Mouse (Mus musculus): ENCODE measurements around the gene Slc17a2. TPM values are rescaled to one million over a fixed set of nuclear protein-coding genes. Genes with fewer than 3 reads are reported as not detected.

Gene Slc17a2
- polyA plus RNA-seq, 1 experiment from 2014 or later = not detected

GRCm38 (mm10) chr13:23820179-23820940, 13.6 kb downstream of the Slc17a2 start:
- Histone ChIP-seq H3K4me1 (no peaks in the 10 kb centered on the region), H3K4me3 (no peak overlapping the region), H3K36me3 (no peaks in the 10 kb centered on the region), H3K9me3 (no peaks in the 10 kb centered on the region), H3K9ac (no peak overlapping the region), H3K27ac (no peak overlapping the region), H3K27me3 (no peaks in the 10 kb centered on the region), H3K4me2 (no peak overlapping the region)
- no peak for ATAC-seq (ENCODE audit: insufficient number of reproducible peaks, low FRiP score, low TSS enrichment, low read depth)
- 66% methylated on average over 4 of the region's 4 CpGs for WGBS

GRCm38 (mm10) chr13:23822213-23822612, 15.4 kb downstream of the Slc17a2 start:
- Histone ChIP-seq H3K9me3 (no peaks in the 10 kb centered on the region), H3K36me3 (no peaks in the 10 kb centered on the region), H3K9ac (no peak overlapping the region), H3K27ac (no peak overlapping the region), H3K4me3 (no peak overlapping the region), H3K4me2 (no peak overlapping the region), H3K4me1 (no peaks in the 10 kb centered on the region), H3K27me3 (no peaks in the 10 kb centered on the region)
- 79% methylated on average over 3 of the region's 3 CpGs for WGBS
- ATAC-seq (ENCODE audit: insufficient number of reproducible peaks, low FRiP score, low TSS enrichment, low read depth) = no peak

GRCm38 (mm10) chr13:23826606-23827005, 19.8 kb downstream of the Slc17a2 start:
- Histone ChIP-seq H3K4me2 (no peak overlapping the region), H3K4me3 (no peak overlapping the region), H3K27ac (no peak overlapping the region), H3K4me1 (no peaks in the 10 kb centered on the region), H3K27me3 (no peaks in the 10 kb centered on the region), H3K9me3 (no peaks in the 10 kb centered on the region), H3K9ac (no peak overlapping the region), H3K36me3 (no peaks in the 10 kb centered on the region)
- WGBS = 65% methylated on average over 3 of the region's 3 CpGs
- ATAC-seq (ENCODE audit: insufficient number of reproducible peaks, low FRiP score, low TSS enrichment, low read depth) = no peak

- 12% methylated on average over 6 of the region's 6 CpGs for WGBS
- Histone ChIP-seq H3K4me3 (no peak overlapping the region), H3K27me3 (no peaks in the 10 kb centered on the region), H3K9me3 (no peaks in the 10 kb centered on the region), H3K4me1 (no peaks in the 10 kb centered on the region), H3K36me3 (no peaks in the 10 kb centered on the region), H3K9ac (no peak overlapping the region), H3K4me2 (no peak overlapping the region), H3K27ac (no peak overlapping the region)
- ATAC-seq (ENCODE audit: insufficient number of reproducible peaks, low FRiP score, low TSS enrichment, low read depth) = no peak
Observed at GRCm38 (mm10) chr13:23833053-23833452, 26.3 kb downstream of the Slc17a2 start.

GRCm38 (mm10) chr13:23834836-23835235, 28.0 kb downstream of the Slc17a2 start:
- 73% methylated on average over 5 of the region's 5 CpGs for WGBS
- Histone ChIP-seq H3K27ac (no peak overlapping the region), H3K36me3 (no peaks in the 10 kb centered on the region), H3K4me1 (no peaks in the 10 kb centered on the region), H3K27me3 (no peaks in the 10 kb centered on the region), H3K9ac (no peak overlapping the region), H3K4me2 (no peak overlapping the region), H3K9me3 (no peaks in the 10 kb centered on the region), H3K4me3 (no peak overlapping the region)
- no peak for ATAC-seq (ENCODE audit: insufficient number of reproducible peaks, low FRiP score, low TSS enrichment, low read depth)

- Histone ChIP-seq H3K4me2 (no peak overlapping the region), H3K9ac (no peak overlapping the region), H3K27me3 (no peaks in the 10 kb centered on the region), H3K27ac (no peak overlapping the region), H3K4me3 (no peak overlapping the region), H3K9me3 (no peaks in the 10 kb centered on the region), H3K36me3 (no peaks in the 10 kb centered on the region), H3K4me1 (no peaks in the 10 kb centered on the region)
- no peak for ATAC-seq (ENCODE audit: insufficient number of reproducible peaks, low FRiP score, low TSS enrichment, low read depth)
- WGBS = 95% methylated on average over 5 of the region's 5 CpGs
Observed at GRCm38 (mm10) chr13:23836630-23837029, 29.8 kb downstream of the Slc17a2 start.

GRCm38 (mm10) chr13:23839308-23839707, 32.5 kb downstream of the Slc17a2 start, which contains the start of gene Slc17a3:
Slc17a3 (plus strand) TSS chr13:23839434.
- Histone ChIP-seq H3K4me1 (0 out of 2 replicates have a peak, but pooled peaks cover 3% of the 10 kb centered on the region), H3K27ac (no peak within 1 kb of the TSS), H3K4me3 (no peak within 1 kb of the TSS), H3K4me2 (no peak within 1 kb of the TSS), H3K9me3 (no peaks in the 10 kb centered on the region), H3K27me3 (no peaks in the 10 kb centered on the region), H3K36me3 (no peaks in the 10 kb centered on the region), H3K9ac (no peak within 1 kb of the TSS)
- ATAC-seq (ENCODE audit: insufficient number of reproducible peaks, low FRiP score, low TSS enrichment, low read depth) = no peak
- WGBS = 63% methylated on average over 2 of the region's 2 CpGs

- H3K36me3 ChIP-seq = no peaks in the 10 kb centered on the region
- peaks cover 8% of the 10 kb centered on the region; the same call in 1 of the 2 replicates for H3K4me1 ChIP-seq
- no peaks in the 10 kb centered on the region for H3K27me3 ChIP-seq
- no peak overlapping the region for H3K9ac ChIP-seq
- WGBS = 18% methylated on average over 4 of the region's 4 CpGs
- no peak overlapping the region for H3K4me2 ChIP-seq
- peak; percentile 58; the same call in 1 of the 2 replicates for ATAC-seq (ENCODE audit: insufficient number of reproducible peaks, low FRiP score, low TSS enrichment, low read depth)
- no peaks in the 10 kb centered on the region for H3K9me3 ChIP-seq
- no peak overlapping the region for H3K4me3 ChIP-seq
- peak overlapping the region; percentile 80 for H3K27ac ChIP-seq
Observed at GRCm38 (mm10) chr13:23845851-23846250, 39.1 kb downstream of the Slc17a2 start.

- ATAC-seq (ENCODE audit: insufficient number of reproducible peaks, low FRiP score, low TSS enrichment, low read depth) = no peak
- H3K4me3 ChIP-seq = no peak overlapping the region
Observed at GRCm38 (mm10) chr13:23849299-23849698, 42.5 kb downstream of the Slc17a2 start.

GRCm38 (mm10) chr13:23856401-23856800, 49.6 kb downstream of the Slc17a2 start:
- no peaks in the 10 kb centered on the region for H3K4me1 ChIP-seq
- no peak overlapping the region for H3K27ac ChIP-seq
- WGBS = 59% methylated on average over 3 of the region's 3 CpGs
- ATAC-seq (ENCODE audit: insufficient number of reproducible peaks, low FRiP score, low TSS enrichment, low read depth) = no peak
- H3K4me2 ChIP-seq = no peak overlapping the region
- no peaks in the 10 kb centered on the region for H3K36me3 ChIP-seq
- no peaks in the 10 kb centered on the region for H3K27me3 ChIP-seq
- no peaks in the 10 kb centered on the region for H3K9me3 ChIP-seq
- no peak overlapping the region for H3K4me3 ChIP-seq
- H3K9ac ChIP-seq = no peak overlapping the region

More at GRCm38 (mm10) chr13:23849299-23849698, 42.5 kb downstream of the Slc17a2 start:
- Histone ChIP-seq H3K9me3 (no peaks in the 10 kb centered on the region), H3K36me3 (no peaks in the 10 kb centered on the region), H3K9ac (no peak overlapping the region), H3K4me1 (peaks cover 5% of the 10 kb centered on the region; the same call in 1 of the 2 replicates), H3K27ac (no peak overlapping the region), H3K27me3 (no peaks in the 10 kb centered on the region), H3K4me2 (no peak overlapping the region)
- WGBS = 76% methylated on average over 2 of the region's 2 CpGs

- H3K4me2 ChIP-seq = no peak overlapping the region
- peaks cover 2% of the 10 kb centered on the region; the same call in 1 of the 2 replicates for H3K4me1 ChIP-seq
- no peak overlapping the region for H3K9ac ChIP-seq
- H3K4me3 ChIP-seq = no peak overlapping the region
- no peaks in the 10 kb centered on the region for H3K27me3 ChIP-seq
- H3K27ac ChIP-seq = no peak overlapping the region
- no peaks in the 10 kb centered on the region for H3K9me3 ChIP-seq
- ATAC-seq (ENCODE audit: insufficient number of reproducible peaks, low FRiP score, low TSS enrichment, low read depth) = no peak
- no peaks in the 10 kb centered on the region for H3K36me3 ChIP-seq
Observed at GRCm38 (mm10) chr13:23861815-23862214, 55.0 kb downstream of the Slc17a2 start.

GRCm38 (mm10) chr13:23864711-23865110, 57.9 kb downstream of the Slc17a2 start:
- no peaks in the 10 kb centered on the region for H3K9me3 ChIP-seq
- H3K9ac ChIP-seq = no peak overlapping the region
- 79% methylated on average over 9 of the region's 9 CpGs for WGBS
- H3K4me1 ChIP-seq = peaks cover 2% of the 10 kb centered on the region; the same call in 1 of the 2 replicates
- no peak overlapping the region for H3K4me3 ChIP-seq
- H3K4me2 ChIP-seq = no peak overlapping the region
- no peaks in the 10 kb centered on the region for H3K36me3 ChIP-seq
- no peaks in the 10 kb centered on the region for H3K27me3 ChIP-seq
- H3K27ac ChIP-seq = no peak overlapping the region
- no peak for ATAC-seq (ENCODE audit: insufficient number of reproducible peaks, low FRiP score, low TSS enrichment, low read depth)

Data from limb, embryonic 15.5 days (tissue).